Mouse (Mus musculus) MEL (cell line): ENCODE results near the gene Rexo4. TPM values are rescaled to one million over a fixed set of nuclear protein-coding genes. Genes with fewer than 3 reads are reported as not detected.

Source experiments
- DNase-seq: peaks from one replicate; pipeline ENCODE4 v3.0.0; 2011; ENCODE audit warnings: low read depth, low spot score
- H3K27ac ChIP-seq: 2 replicates; pipeline ENCODE4 v1.5.1; 2012; ENCODE audit warnings: low read depth, mild to moderate bottlenecking, control low read depth, low read length, moderate library complexity; ENCODE audit not compliant: control insufficient read depth
- H3K27me3 ChIP-seq, 2 experiments: fragments of 150-350 bp in 1 of 2; sonication (generic) in 1 of 2; 2 replicates each; pipeline ENCODE4 v1.6.1; 2012; ENCODE audit warnings: low read length in 2 of 2, mild to moderate bottlenecking in 2 of 2, improper control_type of control experiment in 1 of 2, moderate library complexity in 1 of 2; ENCODE audit not compliant: insufficient read depth in 2 of 2, control insufficient read depth in 1 of 2
- H3K36me3 ChIP-seq, 2 experiments: 2 replicates each; pipeline ENCODE4 v1.6.1; 2012 to 2014; ENCODE audit warnings: low read length in 2 of 2, improper control_type of control experiment in 1 of 2, inconsistent platforms in 1 of 2, mild to moderate bottlenecking in 1 of 2; ENCODE audit not compliant: insufficient read depth in 2 of 2, control insufficient read depth in 1 of 2
- H3K4me1 ChIP-seq, 2 experiments: fragments of 150-350 bp in 1 of 2; sonication (generic) in 1 of 2; 2 replicates each; pipeline ENCODE4 v1.6.1; 2012; ENCODE audit warnings: low read length in 2 of 2, improper control_type of control experiment in 1 of 2, mild to moderate bottlenecking in 1 of 2; ENCODE audit not compliant: insufficient read depth in 2 of 2, control insufficient read depth in 1 of 2
- H3K4me3 ChIP-seq, 2 experiments: fragments of 150-350 bp in 1 of 2; sonication (generic) in 1 of 2; 2 replicates each; pipeline ENCODE4 v1.5.1; 2012; ENCODE audit warnings: low read depth in 2 of 2, low read length in 2 of 2, mild to moderate bottlenecking in 2 of 2, moderate library complexity in 2 of 2, control low read depth in 1 of 2, improper control_type of control experiment in 1 of 2; ENCODE audit not compliant: control insufficient read depth in 1 of 2, insufficient read depth in 1 of 2
- H3K79me2 ChIP-seq: 2 replicates; pipeline ENCODE4 v1.6.1; 2012; ENCODE audit warnings: mild to moderate bottlenecking, low read length, moderate library complexity; ENCODE audit not compliant: control insufficient read depth, poor library complexity, insufficient read depth
- H3K9ac ChIP-seq: 2 replicates; pipeline ENCODE4 v1.6.1; 2012; ENCODE audit warnings: low read depth, mild to moderate bottlenecking, control low read depth, low read length, moderate library complexity; ENCODE audit not compliant: control insufficient read depth, poor library complexity, severe bottlenecking
- H3K9me3 ChIP-seq: fragments of 150-350 bp; sonication (generic); replicated peaks from 2 replicates; pipeline ENCODE4 v1.6.1; 2012; ENCODE audit warnings: mild to moderate bottlenecking, low read length, improper control_type of control experiment, moderate library complexity; ENCODE audit not compliant: insufficient read depth
- BHLHE40 ChIP-seq: IDR thresholded peaks from 2 replicates; pipeline ENCODE4 v1.6.1; 2012; ENCODE audit warnings: low read depth, mild to moderate bottlenecking, inconsistent platforms, low read length, improper control_type of control experiment, borderline replicate concordance
- CHD1 ChIP-seq: IDR thresholded peaks from 2 replicates; pipeline ENCODE4 v1.6.1; 2012; ENCODE audit warnings: low read depth, mild to moderate bottlenecking, inconsistent platforms, low read length, improper control_type of control experiment
- CHD2 ChIP-seq: IDR thresholded peaks from 2 replicates; pipeline ENCODE4 v1.6.1; 2011; ENCODE audit warnings: low read length, improper control_type of control experiment
- CTCF ChIP-seq, 3 experiments: IDR thresholded peaks in 2 of 3; conservative IDR thresholded peaks in 1 of 3; 2 replicates each; pipeline ENCODE4 v1.5.1; 2011 to 2012; ENCODE audit warnings: low read length in 3 of 3, low read depth in 2 of 3, mild to moderate bottlenecking in 2 of 3, improper control_type of control experiment in 1 of 3, inconsistent platforms in 1 of 3, mixed read lengths in 1 of 3, moderate library complexity in 1 of 3; ENCODE audit not compliant: control insufficient read depth in 1 of 3, insufficient read depth in 1 of 3, poor library complexity in 1 of 3, severe bottlenecking in 1 of 3
- ELF1 ChIP-seq: IDR thresholded peaks from 2 replicates; pipeline ENCODE4 v1.6.1; 2014; ENCODE audit warnings: low read depth, mild to moderate bottlenecking, inconsistent platforms, low read length, improper control_type of control experiment, moderate library complexity
- EP300 ChIP-seq, 2 experiments: IDR thresholded peaks; 2 replicates each; pipeline ENCODE4 v1.6.1; 2011; ENCODE audit warnings: improper control_type of control experiment in 2 of 2, low read length in 2 of 2, low read depth in 1 of 2, mild to moderate bottlenecking in 1 of 2
- ETS1 ChIP-seq: IDR thresholded peaks from 2 replicates; pipeline ENCODE4 v1.6.1; 2012; ENCODE audit warnings: low read depth, mild to moderate bottlenecking, inconsistent platforms, low read length, improper control_type of control experiment, moderate library complexity
- GABPA ChIP-seq: IDR thresholded peaks from 2 replicates; pipeline ENCODE4 v1.6.1; 2012; ENCODE audit warnings: low read depth, mild to moderate bottlenecking, inconsistent platforms, low read length, improper control_type of control experiment, moderate library complexity
- GATA1 ChIP-seq: IDR thresholded peaks from 2 replicates; pipeline ENCODE4 v1.6.1; 2011; ENCODE audit warnings: low read depth, low read length, improper control_type of control experiment
- KAT2A ChIP-seq: conservative IDR thresholded peaks from 2 replicates; pipeline ENCODE4 v1.6.1; 2012; ENCODE audit warnings: low read depth, low read length, improper control_type of control experiment, inconsistent platforms
- MAFK ChIP-seq: IDR thresholded peaks from 2 replicates; pipeline ENCODE4 v1.6.1; 2011; ENCODE audit warnings: low read depth, mild to moderate bottlenecking, low read length, improper control_type of control experiment, borderline replicate concordance
- MAZ ChIP-seq: IDR thresholded peaks from 2 replicates; pipeline ENCODE4 v1.6.1; 2012; ENCODE audit warnings: low read depth, mild to moderate bottlenecking, inconsistent platforms, low read length, improper control_type of control experiment
- MEF2A ChIP-seq: IDR thresholded peaks from 2 replicates; pipeline ENCODE4 v1.6.1; 2014; ENCODE audit warnings: low read depth, mild to moderate bottlenecking, inconsistent platforms, low read length, improper control_type of control experiment; ENCODE audit not compliant: poor library complexity, insufficient replicate concordance, severe bottlenecking; ENCODE audit errors: extremely low read depth
- MXI1 ChIP-seq: IDR thresholded peaks from 2 replicates; pipeline ENCODE4 v1.6.1; 2011; ENCODE audit warnings: mild to moderate bottlenecking, low read depth, low read length, improper control_type of control experiment
- MYB ChIP-seq: IDR thresholded peaks from 2 replicates; pipeline ENCODE4 v1.6.1; 2011; ENCODE audit warnings: mild to moderate bottlenecking, low read depth, low read length, improper control_type of control experiment
- MYC ChIP-seq: IDR thresholded peaks from 2 replicates; pipeline ENCODE4 v1.6.1; 2011; ENCODE audit warnings: low read depth, mild to moderate bottlenecking, low read length, improper control_type of control experiment, moderate library complexity
- NELFE ChIP-seq: IDR thresholded peaks from 2 replicates; pipeline ENCODE4 v1.6.1; 2011; ENCODE audit warnings: low read depth, low read length, improper control_type of control experiment
- POLR2A ChIP-seq, 2 experiments: IDR thresholded peaks; 2 replicates each; pipeline ENCODE4 v1.6.1; 2011 to 2012; ENCODE audit warnings: low read length in 2 of 2, mild to moderate bottlenecking in 2 of 2, control low read depth in 1 of 2, improper control_type of control experiment in 1 of 2, low read depth in 1 of 2, moderate library complexity in 1 of 2; ENCODE audit not compliant: control insufficient read depth in 1 of 2, insufficient read depth in 1 of 2, poor library complexity in 1 of 2
- POLR2AphosphoS2 ChIP-seq: IDR thresholded peaks from 2 replicates; pipeline ENCODE4 v1.6.1; 2011; ENCODE audit warnings: low read length, improper control_type of control experiment
- RAD21 ChIP-seq: IDR thresholded peaks from 2 replicates; pipeline ENCODE4 v1.6.1; 2011; ENCODE audit warnings: mild to moderate bottlenecking, low read depth, low read length, improper control_type of control experiment
- RCOR1 ChIP-seq: IDR thresholded peaks from 2 replicates; pipeline ENCODE4 v1.6.1; 2012; ENCODE audit warnings: low read depth, mild to moderate bottlenecking, inconsistent platforms, low read length, improper control_type of control experiment
- SIN3A ChIP-seq: IDR thresholded peaks from 2 replicates; pipeline ENCODE4 v1.6.1; 2012; ENCODE audit warnings: low read length, improper control_type of control experiment, inconsistent platforms
- SMC3 ChIP-seq: IDR thresholded peaks from 2 replicates; pipeline ENCODE4 v1.6.1; 2011; ENCODE audit warnings: low read depth, low read length, improper control_type of control experiment
- TAL1 ChIP-seq: IDR thresholded peaks from 2 replicates; pipeline ENCODE4 v1.6.1; 2012; ENCODE audit warnings: mild to moderate bottlenecking, inconsistent platforms, low read length, moderate library complexity, mixed read lengths
- TBP ChIP-seq: IDR thresholded peaks from 2 replicates; pipeline ENCODE4 v1.8.0; 2011; ENCODE audit warnings: low read depth, low read length, improper control_type of control experiment
- TCF12 ChIP-seq: IDR thresholded peaks from 2 replicates; pipeline ENCODE4 v1.6.1; 2014; ENCODE audit warnings: low read depth, mild to moderate bottlenecking, inconsistent platforms, low read length, improper control_type of control experiment, moderate library complexity
- UBTF ChIP-seq: IDR thresholded peaks from 2 replicates; pipeline ENCODE4 v1.6.1; 2012; ENCODE audit warnings: low read depth, mild to moderate bottlenecking, inconsistent platforms, low read length, improper control_type of control experiment, moderate library complexity, borderline replicate concordance; ENCODE audit not compliant: insufficient read depth
- USF1 ChIP-seq: IDR thresholded peaks from 2 replicates; pipeline ENCODE4 v1.6.1; 2014; ENCODE audit warnings: low read depth, mild to moderate bottlenecking, inconsistent platforms, low read length, improper control_type of control experiment, moderate library complexity
- USF2 ChIP-seq, 2 experiments: IDR thresholded peaks; 2 replicates each; pipeline ENCODE4 v1.6.1; 2011 to 2012; ENCODE audit warnings: improper control_type of control experiment in 2 of 2, low read length in 2 of 2, borderline replicate concordance in 1 of 2, inconsistent platforms in 1 of 2, low read depth in 1 of 2, mild to moderate bottlenecking in 1 of 2; ENCODE audit not compliant: insufficient read depth in 1 of 2
- ZC3H11A ChIP-seq: IDR thresholded peaks from 2 replicates; pipeline ENCODE4 v1.6.1; 2012; ENCODE audit warnings: low read depth, mild to moderate bottlenecking, inconsistent platforms, low read length, improper control_type of control experiment
- ZKSCAN1 ChIP-seq: IDR thresholded peaks from 2 replicates; pipeline ENCODE4 v1.6.1; 2012; ENCODE audit warnings: low read depth, mild to moderate bottlenecking, inconsistent platforms, low read length, improper control_type of control experiment, moderate library complexity
- ZMIZ1 ChIP-seq: IDR thresholded peaks from 2 replicates; pipeline ENCODE4 v1.6.1; 2012; ENCODE audit warnings: low read depth, mild to moderate bottlenecking, inconsistent platforms, low read length, improper control_type of control experiment, moderate library complexity
- ZNF384 ChIP-seq: IDR thresholded peaks from 2 replicates; pipeline ENCODE4 v1.6.1; 2012; ENCODE audit warnings: low read depth, mild to moderate bottlenecking, inconsistent platforms, low read length, improper control_type of control experiment
- polyA plus RNA-seq, 2 experiments: library from polyadenylated mRNA; stranded (reverse) in 1 of 2; unstranded in 1 of 2; fragments of >175 nt in 1 of 2; fragments of >200 nt in 1 of 2; gene quantifications; 2 replicates each; pipeline versions ENCODE4 v1.2.1 to v1.2.4; 2012; ENCODE audit warnings: low replicate concordance in 2 of 2, low read depth in 1 of 2; ENCODE audit not compliant: insufficient read length in 2 of 2, insufficient read depth in 1 of 2, missing spikeins in 1 of 2
- total RNA-seq: library from RNA; depleted of rRNA; stranded (reverse); fragments of 300-350 nt; gene quantifications from 2 replicates; pipeline ENCODE4 v1.2.3, GENCODE M21; 2012

Gene Rexo4
- total and polyA plus RNA-seq, 3 experiments = 52.4 to 66.6 TPM; not detected in 1

GRCm38 (mm10) chr2:26910124-26910993 is 53.8 kb downstream of the Rexo4 start, which contains the start of the genes Med22 and Rpl7a (continued):
- no peak for TF ChIP-seq MYB
- peak; percentile 92 to 98 for TF ChIP-seq POLR2A (IDR thresholded peaks at IDR 0.05; ENCODE audit: control insufficient read depth in 1 of 2, insufficient read depth in 1 of 2, low read depth in 1 of 2, low read length in 2 of 2, poor library complexity in 1 of 2)
- peak; percentile 90; the same call in 1 of the 2 replicates for TF ChIP-seq MYC
- TF ChIP-seq ELF1 = 0 out of 2 replicates have a peak, but pooled peaks have one; percentile 22
- no peak for TF ChIP-seq ETS1

GRCm38 (mm10) chr2:26909387-26909784 is 54.8 kb downstream of the Rexo4 start:
- Histone ChIP-seq H3K9me3 (no peaks in the 10 kb centered on the region), H3K27ac (peak overlapping the region; percentile 65)
- TF ChIP-seq RAD21 (no peak), MEF2A (no peak), ZKSCAN1 (no peak), UBTF (no peak), RCOR1 (no peak), EP300 (IDR thresholded peaks at IDR 0.05; ENCODE audit: low read depth in 1 of 2, low read length in 2 of 2) (no peak), GATA1 (no peak), MXI1 (peak; percentile 55; the same call in 1 of the 2 replicates), USF1 (no peak), SIN3A (no peak), MAZ (no peak), POLR2AphosphoS2 (no peak), NELFE (no peak), TCF12 (no peak), ZMIZ1 (no peak), ZC3H11A (no peak), MYB (no peak), ZNF384 (no peak), CTCF (IDR thresholded peaks at IDR 0.05 in 2 of 3, conservative IDR thresholded peaks at IDR 0.05 in 1 of 3; ENCODE audit: control insufficient read depth in 1 of 3, insufficient read depth in 1 of 3, low read depth in 2 of 3, low read length in 3 of 3, poor library complexity in 1 of 3, severe bottlenecking in 1 of 3) (peak; percentile 7 to 57 (median 32); a peak in 4 of 6 replicates), GABPA (no peak), BHLHE40 (no peak), CHD2 (no peak), KAT2A (no peak), CHD1 (no peak), TAL1 (no peak), SMC3 (peak; percentile 30; the same call in 1 of the 2 replicates), MAFK (no peak), ELF1 (no peak), MYC (peak; percentile 89), USF2 (IDR thresholded peaks at IDR 0.05; ENCODE audit: borderline replicate concordance in 1 of 2, insufficient read depth in 1 of 2, low read depth in 1 of 2, low read length in 2 of 2) (no peak), TBP (no peak)

More at GRCm38 (mm10) chr2:26909387-26909784, 54.8 kb downstream of the Rexo4 start:
- peak overlapping the region; percentile 70 to 76 for H3K4me3 ChIP-seq
- H3K36me3 ChIP-seq = peaks cover 5 to 20% of the 10 kb centered on the region in 2 experiments; a peak in 3 of 4 replicates
- H3K79me2 ChIP-seq = peaks cover 58% of the 10 kb centered on the region
- no peak for DNase-seq
- H3K4me1 ChIP-seq = peaks cover 2 to 11% of the 10 kb centered on the region in 2 experiments; a peak in 3 of 4 replicates
- peak overlapping the region; percentile 87 for H3K9ac ChIP-seq
- no peaks in the 10 kb centered on the region for H3K27me3 ChIP-seq
